Mouse (Mus musculus): Measurements from ENCODE around the gene Cd6. TPM values are rescaled to one million over a fixed set of nuclear protein-coding genes. Genes with fewer than 3 reads are reported as not detected.

Gene Cd6
- polyA plus RNA-seq, 1 experiment from 2014 or later, result not detected

DNA sequence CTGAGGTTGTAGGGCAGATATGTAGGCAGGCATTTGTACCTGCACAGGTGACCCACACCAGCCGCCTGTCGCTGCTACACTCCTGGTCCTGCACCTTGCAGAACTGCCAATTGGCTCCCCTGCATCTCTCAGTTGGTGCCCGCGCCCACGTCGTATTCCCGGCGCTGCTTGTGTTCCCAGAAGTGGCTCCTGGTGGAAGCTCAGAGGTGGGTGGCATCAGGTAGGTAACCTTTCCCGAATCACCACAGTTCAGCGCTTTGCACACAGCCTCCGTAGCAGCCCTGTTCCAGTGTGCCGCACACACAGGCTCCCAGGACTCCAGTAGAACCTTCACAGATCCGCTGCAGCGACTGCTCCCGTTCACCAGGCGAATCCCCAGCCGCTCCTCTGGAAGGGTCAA, 30.7 kb downstream of the Cd6 start:
- no peak overlapping the region for H3K4me2 ChIP-seq (ENCODE audit: low read depth)
- H3K27ac ChIP-seq (ENCODE audit: low read depth, low read length), result no peak overlapping the region
- H3K4me1 ChIP-seq (ENCODE audit: control insufficient read depth, insufficient read depth, low read length), result no peaks in the 10 kb centered on the region
- H3K4me3 ChIP-seq (ENCODE audit: low read depth, low read length), result no peak overlapping the region
- DNase-seq (ENCODE audit: low spot score) (no peak), ATAC-seq (ENCODE audit: insufficient read depth, low FRiP score, low TSS enrichment) (no peak)
- H3K9ac ChIP-seq (ENCODE audit: low read length), result no peak overlapping the region
- WGBS, result 93% methylated on average over 17 of the region's 17 CpGs
- H3K36me3 ChIP-seq (ENCODE audit: control insufficient read depth, insufficient read depth, low read length), result no peaks in the 10 kb centered on the region
- no peaks in the 10 kb centered on the region for H3K9me3 ChIP-seq (ENCODE audit: control insufficient read depth, low read length)
- H3K27me3 ChIP-seq (ENCODE audit: control insufficient read depth, insufficient read depth, low read length), result no peaks in the 10 kb centered on the region

DNA sequence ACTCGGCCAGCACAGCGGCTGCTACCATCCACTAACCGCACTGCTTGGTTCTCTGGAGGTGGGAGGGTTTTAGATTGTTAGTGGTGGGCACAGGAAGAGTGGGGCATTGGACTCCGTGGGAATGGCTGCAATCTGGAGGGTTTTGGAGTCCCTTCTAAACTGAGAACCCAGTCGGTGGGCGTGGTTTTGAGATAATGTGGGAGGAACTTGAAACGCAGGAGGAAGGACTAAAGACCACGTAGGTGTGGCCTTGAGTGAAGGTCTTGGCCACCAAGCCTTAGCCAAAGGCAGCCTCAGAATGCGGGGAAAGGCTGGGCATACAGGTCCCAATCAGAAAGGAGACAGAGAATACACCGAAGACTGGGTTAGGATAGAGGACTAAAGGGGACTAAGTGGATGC, 31.3 kb downstream of the Cd6 start:
- Histone ChIP-seq H3K9me3 (ENCODE audit: control insufficient read depth, low read length) (no peaks in the 10 kb centered on the region), H3K9ac (ENCODE audit: low read length) (no peak overlapping the region), H3K4me1 (ENCODE audit: control insufficient read depth, insufficient read depth, low read length) (no peaks in the 10 kb centered on the region), H3K4me2 (ENCODE audit: low read depth) (no peak overlapping the region), H3K27me3 (ENCODE audit: control insufficient read depth, insufficient read depth, low read length) (no peaks in the 10 kb centered on the region), H3K4me3 (ENCODE audit: low read depth, low read length) (no peak overlapping the region), H3K27ac (ENCODE audit: low read depth, low read length) (no peak overlapping the region), H3K36me3 (ENCODE audit: control insufficient read depth, insufficient read depth, low read length) (no peaks in the 10 kb centered on the region)
- DNase-seq (ENCODE audit: low spot score), result no peak
- 72% methylated on average over 10 of the region's 10 CpGs for WGBS
- ATAC-seq (ENCODE audit: insufficient read depth, low FRiP score, low TSS enrichment), result no peak

DNA sequence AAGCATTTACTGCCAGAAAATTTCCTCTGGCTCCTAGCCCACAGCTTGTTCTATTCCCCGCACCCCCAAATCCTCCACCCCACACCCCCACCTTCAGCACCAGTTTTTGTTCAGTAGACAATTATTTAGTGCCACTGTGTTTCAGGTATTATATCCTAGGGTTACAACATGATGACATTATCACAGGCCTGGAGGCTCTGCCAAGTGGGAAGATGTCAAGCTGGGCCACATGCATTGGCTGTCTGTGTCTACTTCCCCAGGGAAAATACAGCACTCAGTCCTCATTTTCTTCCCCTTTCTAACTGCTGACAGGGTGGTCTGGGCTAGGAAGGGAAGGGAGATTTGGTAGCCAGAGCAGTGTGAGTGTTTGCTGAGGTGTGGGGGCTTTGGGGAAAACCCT, 34.9 kb downstream of the Cd6 start:
- WGBS, result 90% methylated on average over 1 of the region's 1 CpGs
- ATAC-seq (ENCODE audit: insufficient read depth, low FRiP score, low TSS enrichment) (no peak), DNase-seq (ENCODE audit: low spot score) (no peak)
- H3K9me3 ChIP-seq (ENCODE audit: control insufficient read depth, low read length), result no peaks in the 10 kb centered on the region
- H3K27me3 ChIP-seq (ENCODE audit: control insufficient read depth, insufficient read depth, low read length), result no peaks in the 10 kb centered on the region
- H3K4me1 ChIP-seq (ENCODE audit: control insufficient read depth, insufficient read depth, low read length), result no peaks in the 10 kb centered on the region
- H3K4me3 ChIP-seq (ENCODE audit: low read depth, low read length), result no peak overlapping the region
- no peak overlapping the region for H3K9ac ChIP-seq (ENCODE audit: low read length)
- H3K36me3 ChIP-seq (ENCODE audit: control insufficient read depth, insufficient read depth, low read length), result no peaks in the 10 kb centered on the region
- H3K4me2 ChIP-seq (ENCODE audit: low read depth), result no peak overlapping the region
- H3K27ac ChIP-seq (ENCODE audit: low read depth, low read length), result no peak overlapping the region

GRCm38 (mm10) chr19:10793044-10793443, 36.8 kb downstream of the Cd6 start:
- Histone ChIP-seq H3K27me3 (ENCODE audit: control insufficient read depth, insufficient read depth, low read length) (no peaks in the 10 kb centered on the region), H3K36me3 (ENCODE audit: control insufficient read depth, insufficient read depth, low read length) (no peaks in the 10 kb centered on the region), H3K4me2 (ENCODE audit: low read depth) (no peak overlapping the region), H3K27ac (ENCODE audit: low read depth, low read length) (no peak overlapping the region), H3K4me1 (ENCODE audit: control insufficient read depth, insufficient read depth, low read length) (no peaks in the 10 kb centered on the region), H3K9me3 (ENCODE audit: control insufficient read depth, low read length) (no peaks in the 10 kb centered on the region), H3K9ac (ENCODE audit: low read length) (no peak overlapping the region), H3K4me3 (ENCODE audit: low read depth, low read length) (no peak overlapping the region)
- ATAC-seq (ENCODE audit: insufficient read depth, low FRiP score, low TSS enrichment) (no peak), DNase-seq (ENCODE audit: low spot score) (no peak)
- WGBS, result 56% methylated on average over 3 of the region's 3 CpGs

DNA sequence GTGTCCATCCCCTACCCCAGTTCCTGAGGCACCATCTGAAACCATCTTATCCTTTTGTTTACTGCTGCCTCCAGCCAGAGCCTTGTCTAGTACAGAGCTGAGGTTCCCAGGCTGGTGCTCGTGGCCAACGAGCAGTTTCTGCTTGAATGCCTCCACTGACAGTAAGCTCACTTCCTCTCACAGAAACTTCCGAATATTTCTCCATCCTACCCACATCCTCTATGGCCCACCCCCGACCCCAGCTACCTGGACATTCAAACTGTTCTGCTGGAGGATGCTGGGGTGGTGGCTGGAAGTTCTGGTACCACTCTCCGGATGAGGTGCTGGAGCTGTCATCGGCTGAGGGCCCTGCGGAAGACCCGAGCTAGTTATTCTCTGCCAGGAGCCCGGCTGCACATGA, 39.5 kb downstream of the Cd6 start:
- WGBS, result 79% methylated on average over 9 of the region's 9 CpGs
- Histone ChIP-seq H3K36me3 (ENCODE audit: control insufficient read depth, insufficient read depth, low read length) (no peaks in the 10 kb centered on the region), H3K4me1 (ENCODE audit: control insufficient read depth, insufficient read depth, low read length) (no peaks in the 10 kb centered on the region), H3K4me3 (ENCODE audit: low read depth, low read length) (no peak overlapping the region), H3K27me3 (ENCODE audit: control insufficient read depth, insufficient read depth, low read length) (no peaks in the 10 kb centered on the region), H3K9ac (ENCODE audit: low read length) (no peak overlapping the region), H3K9me3 (ENCODE audit: control insufficient read depth, low read length) (no peaks in the 10 kb centered on the region), H3K4me2 (ENCODE audit: low read depth) (no peak overlapping the region), H3K27ac (ENCODE audit: low read depth, low read length) (no peak overlapping the region)
- ATAC-seq (ENCODE audit: insufficient read depth, low FRiP score, low TSS enrichment) (no peak), DNase-seq (ENCODE audit: low spot score) (no peak)

- 78% methylated on average over 9 of the region's 9 CpGs for WGBS
- Histone ChIP-seq H3K9me3 (ENCODE audit: control insufficient read depth, low read length) (no peaks in the 10 kb centered on the region), H3K27ac (ENCODE audit: low read depth, low read length) (no peak overlapping the region), H3K4me3 (ENCODE audit: low read depth, low read length) (no peak overlapping the region), H3K9ac (ENCODE audit: low read length) (no peak overlapping the region), H3K27me3 (ENCODE audit: control insufficient read depth, insufficient read depth, low read length) (no peaks in the 10 kb centered on the region), H3K36me3 (ENCODE audit: control insufficient read depth, insufficient read depth, low read length) (no peaks in the 10 kb centered on the region), H3K4me1 (ENCODE audit: control insufficient read depth, insufficient read depth, low read length) (no peaks in the 10 kb centered on the region), H3K4me2 (ENCODE audit: low read depth) (no peak overlapping the region)
- ATAC-seq (ENCODE audit: insufficient read depth, low FRiP score, low TSS enrichment) (no peak), DNase-seq (ENCODE audit: low spot score) (no peak)
These were observed 41.6 kb downstream of the Cd6 start for GRCm38 (mm10) chr19:10788242-10788641.

DNA sequence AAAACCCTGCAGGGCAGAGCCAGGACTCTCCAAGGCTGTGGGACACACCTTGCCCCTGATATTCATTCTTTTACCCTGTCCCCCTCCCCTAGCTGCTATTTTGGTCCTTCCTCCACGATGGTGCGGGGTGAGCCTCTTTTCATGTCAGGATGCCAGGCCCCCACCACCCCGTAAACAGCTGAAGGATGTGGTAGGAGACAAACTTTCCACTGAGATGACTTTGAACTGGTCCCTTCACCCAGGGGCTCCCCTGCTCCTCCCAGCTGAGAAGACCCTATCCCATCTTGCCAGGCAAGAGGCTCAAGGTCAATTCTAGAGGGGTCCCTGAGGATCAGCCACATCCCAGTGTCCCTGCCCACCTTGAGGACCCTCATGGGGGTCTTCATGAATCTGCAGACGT, 42.5 kb downstream of the Cd6 start:
- ATAC-seq (ENCODE audit: insufficient read depth, low FRiP score, low TSS enrichment), result no peak
- 82% methylated on average over 4 of the region's 4 CpGs for WGBS
- Histone ChIP-seq H3K27me3 (ENCODE audit: control insufficient read depth, insufficient read depth, low read length) (no peaks in the 10 kb centered on the region), H3K9ac (ENCODE audit: low read length) (no peak overlapping the region), H3K9me3 (ENCODE audit: control insufficient read depth, low read length) (no peaks in the 10 kb centered on the region), H3K4me1 (ENCODE audit: control insufficient read depth, insufficient read depth, low read length) (no peaks in the 10 kb centered on the region), H3K4me3 (ENCODE audit: low read depth, low read length) (no peak overlapping the region), H3K27ac (ENCODE audit: low read depth, low read length) (no peak overlapping the region), H3K4me2 (ENCODE audit: low read depth) (no peak overlapping the region), H3K36me3 (ENCODE audit: control insufficient read depth, insufficient read depth, low read length) (no peaks in the 10 kb centered on the region)
- no peak for DNase-seq (ENCODE audit: low spot score)

GRCm38 (mm10) chr19:10786753-10787152, 43.1 kb downstream of the Cd6 start:
- no peak overlapping the region for H3K9ac ChIP-seq (ENCODE audit: low read length)
- no peaks in the 10 kb centered on the region for H3K36me3 ChIP-seq (ENCODE audit: control insufficient read depth, insufficient read depth, low read length)
- no peak overlapping the region for H3K27ac ChIP-seq (ENCODE audit: low read depth, low read length)
- no peaks in the 10 kb centered on the region for H3K9me3 ChIP-seq (ENCODE audit: control insufficient read depth, low read length)
- H3K27me3 ChIP-seq (ENCODE audit: control insufficient read depth, insufficient read depth, low read length), result no peaks in the 10 kb centered on the region
- no peak for DNase-seq (ENCODE audit: low spot score)
- WGBS, result 87% methylated on average over 6 of the region's 6 CpGs
- no peak for ATAC-seq (ENCODE audit: insufficient read depth, low FRiP score, low TSS enrichment)
- H3K4me3 ChIP-seq (ENCODE audit: low read depth, low read length), result no peak overlapping the region
- no peak overlapping the region for H3K4me2 ChIP-seq (ENCODE audit: low read depth)
- H3K4me1 ChIP-seq (ENCODE audit: control insufficient read depth, insufficient read depth, low read length), result no peaks in the 10 kb centered on the region

- DNase-seq (ENCODE audit: low spot score) (no peak), ATAC-seq (ENCODE audit: insufficient read depth, low FRiP score, low TSS enrichment) (no peak)
- H3K4me1 ChIP-seq (ENCODE audit: control insufficient read depth, insufficient read depth, low read length), result no peaks in the 10 kb centered on the region
- no peak overlapping the region for H3K27ac ChIP-seq (ENCODE audit: low read depth, low read length)
- H3K9me3 ChIP-seq (ENCODE audit: control insufficient read depth, low read length), result no peaks in the 10 kb centered on the region
- H3K27me3 ChIP-seq (ENCODE audit: control insufficient read depth, insufficient read depth, low read length), result no peaks in the 10 kb centered on the region
- 84% methylated on average over 10 of the region's 10 CpGs for WGBS
- H3K4me2 ChIP-seq (ENCODE audit: low read depth), result no peak overlapping the region
- no peak overlapping the region for H3K9ac ChIP-seq (ENCODE audit: low read length)
- no peaks in the 10 kb centered on the region for H3K36me3 ChIP-seq (ENCODE audit: control insufficient read depth, insufficient read depth, low read length)
- no peak overlapping the region for H3K4me3 ChIP-seq (ENCODE audit: low read depth, low read length)
These were observed 44.9 kb downstream of the Cd6 start for GRCm38 (mm10) chr19:10784796-10785459.

Measured in neural tube, embryonic 11.5 days (tissue).